Mouse (Mus musculus): ENCODE measurements around the gene Fam107a.

- TF ChIP-seq MYOG (IDR thresholded peaks at IDR 0.05; ENCODE audit: control insufficient read depth in 1 of 3, insufficient read depth in 1 of 3, insufficient read length in 2 of 3, low read depth in 2 of 3) (no peak), USF1 (IDR thresholded peaks at IDR 0.05; ENCODE audit: low read depth) (no peak), POLR2A (IDR thresholded peaks at IDR 0.05; ENCODE audit: insufficient read length, low read depth) (no peak), MAX (IDR thresholded peaks at IDR 0.05; ENCODE audit: low read depth) (no peak), CEBPB (IDR thresholded peaks at IDR 0.05; ENCODE audit: insufficient read depth, poor library complexity, severe bottlenecking) (no peak), E2F4 (IDR thresholded peaks at IDR 0.05; ENCODE audit: insufficient read depth) (no peak), TCF12 (IDR thresholded peaks at IDR 0.05; ENCODE audit: insufficient read depth, poor library complexity, severe bottlenecking) (no peak), POLR2AphosphoS2 (IDR thresholded peaks at IDR 0.05; ENCODE audit: insufficient read length, low read depth) (no peak)
These were observed 11.7 kb upstream of the Fam107a start for GRCm38 (mm10) chr14:8329552-8329951.

All from myocyte (in vitro differentiated cells).